Mouse (Mus musculus) MEL (cell line): ENCODE measurements at regions not wholly inside any gene's neighbourhood (a gene's known extent, or its start where the extent isn't known, plus 50 kb on each side); places are given as distances from the start of the nearest gene placed in this dataset.

Experiments used
- DNase-seq: peaks from one replicate; pipeline ENCODE4 v3.0.0; 2011; ENCODE audit warnings: low read depth, low spot score
- H3K27ac ChIP-seq: 2 replicates; pipeline ENCODE4 v1.5.1; 2012; ENCODE audit warnings: low read depth, mild to moderate bottlenecking, control low read depth, low read length, moderate library complexity; ENCODE audit not compliant: control insufficient read depth
- H3K27me3 ChIP-seq, 2 experiments: fragments of 150-350 bp in 1 of 2; sonication (generic) in 1 of 2; 2 replicates each; pipeline ENCODE4 v1.6.1; 2012; ENCODE audit warnings: low read length in 2 of 2, mild to moderate bottlenecking in 2 of 2, improper control_type of control experiment in 1 of 2, moderate library complexity in 1 of 2; ENCODE audit not compliant: insufficient read depth in 2 of 2, control insufficient read depth in 1 of 2
- H3K36me3 ChIP-seq, 2 experiments: 2 replicates each; pipeline ENCODE4 v1.6.1; 2012 to 2014; ENCODE audit warnings: low read length in 2 of 2, improper control_type of control experiment in 1 of 2, inconsistent platforms in 1 of 2, mild to moderate bottlenecking in 1 of 2; ENCODE audit not compliant: insufficient read depth in 2 of 2, control insufficient read depth in 1 of 2
- H3K4me1 ChIP-seq, 2 experiments: fragments of 150-350 bp in 1 of 2; sonication (generic) in 1 of 2; 2 replicates each; pipeline ENCODE4 v1.6.1; 2012; ENCODE audit warnings: low read length in 2 of 2, improper control_type of control experiment in 1 of 2, mild to moderate bottlenecking in 1 of 2; ENCODE audit not compliant: insufficient read depth in 2 of 2, control insufficient read depth in 1 of 2
- H3K4me3 ChIP-seq, 2 experiments: fragments of 150-350 bp in 1 of 2; sonication (generic) in 1 of 2; 2 replicates each; pipeline ENCODE4 v1.5.1; 2012; ENCODE audit warnings: low read depth in 2 of 2, low read length in 2 of 2, mild to moderate bottlenecking in 2 of 2, moderate library complexity in 2 of 2, control low read depth in 1 of 2, improper control_type of control experiment in 1 of 2; ENCODE audit not compliant: control insufficient read depth in 1 of 2, insufficient read depth in 1 of 2
- H3K79me2 ChIP-seq: 2 replicates; pipeline ENCODE4 v1.6.1; 2012; ENCODE audit warnings: mild to moderate bottlenecking, low read length, moderate library complexity; ENCODE audit not compliant: control insufficient read depth, poor library complexity, insufficient read depth
- H3K9ac ChIP-seq: 2 replicates; pipeline ENCODE4 v1.6.1; 2012; ENCODE audit warnings: low read depth, mild to moderate bottlenecking, control low read depth, low read length, moderate library complexity; ENCODE audit not compliant: control insufficient read depth, poor library complexity, severe bottlenecking
- H3K9me3 ChIP-seq: fragments of 150-350 bp; sonication (generic); replicated peaks from 2 replicates; pipeline ENCODE4 v1.6.1; 2012; ENCODE audit warnings: mild to moderate bottlenecking, low read length, improper control_type of control experiment, moderate library complexity; ENCODE audit not compliant: insufficient read depth
- BHLHE40 ChIP-seq: IDR thresholded peaks from 2 replicates; pipeline ENCODE4 v1.6.1; 2012; ENCODE audit warnings: low read depth, mild to moderate bottlenecking, inconsistent platforms, low read length, improper control_type of control experiment, borderline replicate concordance
- CHD1 ChIP-seq: IDR thresholded peaks from 2 replicates; pipeline ENCODE4 v1.6.1; 2012; ENCODE audit warnings: low read depth, mild to moderate bottlenecking, inconsistent platforms, low read length, improper control_type of control experiment
- CTCF ChIP-seq, 3 experiments: IDR thresholded peaks in 2 of 3; conservative IDR thresholded peaks in 1 of 3; 2 replicates each; pipeline ENCODE4 v1.5.1; 2011 to 2012; ENCODE audit warnings: low read length in 3 of 3, low read depth in 2 of 3, mild to moderate bottlenecking in 2 of 3, improper control_type of control experiment in 1 of 3, inconsistent platforms in 1 of 3, mixed read lengths in 1 of 3, moderate library complexity in 1 of 3; ENCODE audit not compliant: control insufficient read depth in 1 of 3, insufficient read depth in 1 of 3, poor library complexity in 1 of 3, severe bottlenecking in 1 of 3
- E2F4 ChIP-seq: IDR thresholded peaks from 2 replicates; pipeline ENCODE4 v1.6.1; 2011; ENCODE audit warnings: low read depth, low read length, improper control_type of control experiment, borderline replicate concordance
- ETS1 ChIP-seq: IDR thresholded peaks from 2 replicates; pipeline ENCODE4 v1.6.1; 2012; ENCODE audit warnings: low read depth, mild to moderate bottlenecking, inconsistent platforms, low read length, improper control_type of control experiment, moderate library complexity
- KAT2A ChIP-seq: conservative IDR thresholded peaks from 2 replicates; pipeline ENCODE4 v1.6.1; 2012; ENCODE audit warnings: low read depth, low read length, improper control_type of control experiment, inconsistent platforms
- MEF2A ChIP-seq: IDR thresholded peaks from 2 replicates; pipeline ENCODE4 v1.6.1; 2014; ENCODE audit warnings: low read depth, mild to moderate bottlenecking, inconsistent platforms, low read length, improper control_type of control experiment; ENCODE audit not compliant: poor library complexity, insufficient replicate concordance, severe bottlenecking; ENCODE audit errors: extremely low read depth
- MYB ChIP-seq: IDR thresholded peaks from 2 replicates; pipeline ENCODE4 v1.6.1; 2011; ENCODE audit warnings: mild to moderate bottlenecking, low read depth, low read length, improper control_type of control experiment
- MYC ChIP-seq: IDR thresholded peaks from 2 replicates; pipeline ENCODE4 v1.6.1; 2011; ENCODE audit warnings: low read depth, mild to moderate bottlenecking, low read length, improper control_type of control experiment, moderate library complexity
- NELFE ChIP-seq: IDR thresholded peaks from 2 replicates; pipeline ENCODE4 v1.6.1; 2011; ENCODE audit warnings: low read depth, low read length, improper control_type of control experiment
- NRF1 ChIP-seq: IDR thresholded peaks from 2 replicates; pipeline ENCODE4 v1.6.1; 2014; ENCODE audit warnings: low read depth, mild to moderate bottlenecking, inconsistent platforms, low read length, improper control_type of control experiment, moderate library complexity; ENCODE audit not compliant: poor library complexity, insufficient read depth, severe bottlenecking
- POLR2A ChIP-seq, 2 experiments: IDR thresholded peaks; 2 replicates each; pipeline ENCODE4 v1.6.1; 2011 to 2012; ENCODE audit warnings: low read length in 2 of 2, mild to moderate bottlenecking in 2 of 2, control low read depth in 1 of 2, improper control_type of control experiment in 1 of 2, low read depth in 1 of 2, moderate library complexity in 1 of 2; ENCODE audit not compliant: control insufficient read depth in 1 of 2, insufficient read depth in 1 of 2, poor library complexity in 1 of 2
- POLR2AphosphoS2 ChIP-seq: IDR thresholded peaks from 2 replicates; pipeline ENCODE4 v1.6.1; 2011; ENCODE audit warnings: low read length, improper control_type of control experiment
- POLR2AphosphoS5 ChIP-seq: IDR thresholded peaks from 2 replicates; pipeline ENCODE4 v1.6.1; 2012; ENCODE audit warnings: low read depth, borderline replicate concordance, mild to moderate bottlenecking, inconsistent platforms, low read length, moderate library complexity, mixed read lengths
- RCOR1 ChIP-seq: IDR thresholded peaks from 2 replicates; pipeline ENCODE4 v1.6.1; 2012; ENCODE audit warnings: low read depth, mild to moderate bottlenecking, inconsistent platforms, low read length, improper control_type of control experiment
- SIN3A ChIP-seq: IDR thresholded peaks from 2 replicates; pipeline ENCODE4 v1.6.1; 2012; ENCODE audit warnings: low read length, improper control_type of control experiment, inconsistent platforms
- TAL1 ChIP-seq: IDR thresholded peaks from 2 replicates; pipeline ENCODE4 v1.6.1; 2012; ENCODE audit warnings: mild to moderate bottlenecking, inconsistent platforms, low read length, moderate library complexity, mixed read lengths
- TBP ChIP-seq: IDR thresholded peaks from 2 replicates; pipeline ENCODE4 v1.8.0; 2011; ENCODE audit warnings: low read depth, low read length, improper control_type of control experiment
- USF2 ChIP-seq, 2 experiments: IDR thresholded peaks; 2 replicates each; pipeline ENCODE4 v1.6.1; 2011 to 2012; ENCODE audit warnings: improper control_type of control experiment in 2 of 2, low read length in 2 of 2, borderline replicate concordance in 1 of 2, inconsistent platforms in 1 of 2, low read depth in 1 of 2, mild to moderate bottlenecking in 1 of 2; ENCODE audit not compliant: insufficient read depth in 1 of 2
- ZKSCAN1 ChIP-seq: IDR thresholded peaks from 2 replicates; pipeline ENCODE4 v1.6.1; 2012; ENCODE audit warnings: low read depth, mild to moderate bottlenecking, inconsistent platforms, low read length, improper control_type of control experiment, moderate library complexity
- ZNF384 ChIP-seq: IDR thresholded peaks from 2 replicates; pipeline ENCODE4 v1.6.1; 2012; ENCODE audit warnings: low read depth, mild to moderate bottlenecking, inconsistent platforms, low read length, improper control_type of control experiment

DNA sequence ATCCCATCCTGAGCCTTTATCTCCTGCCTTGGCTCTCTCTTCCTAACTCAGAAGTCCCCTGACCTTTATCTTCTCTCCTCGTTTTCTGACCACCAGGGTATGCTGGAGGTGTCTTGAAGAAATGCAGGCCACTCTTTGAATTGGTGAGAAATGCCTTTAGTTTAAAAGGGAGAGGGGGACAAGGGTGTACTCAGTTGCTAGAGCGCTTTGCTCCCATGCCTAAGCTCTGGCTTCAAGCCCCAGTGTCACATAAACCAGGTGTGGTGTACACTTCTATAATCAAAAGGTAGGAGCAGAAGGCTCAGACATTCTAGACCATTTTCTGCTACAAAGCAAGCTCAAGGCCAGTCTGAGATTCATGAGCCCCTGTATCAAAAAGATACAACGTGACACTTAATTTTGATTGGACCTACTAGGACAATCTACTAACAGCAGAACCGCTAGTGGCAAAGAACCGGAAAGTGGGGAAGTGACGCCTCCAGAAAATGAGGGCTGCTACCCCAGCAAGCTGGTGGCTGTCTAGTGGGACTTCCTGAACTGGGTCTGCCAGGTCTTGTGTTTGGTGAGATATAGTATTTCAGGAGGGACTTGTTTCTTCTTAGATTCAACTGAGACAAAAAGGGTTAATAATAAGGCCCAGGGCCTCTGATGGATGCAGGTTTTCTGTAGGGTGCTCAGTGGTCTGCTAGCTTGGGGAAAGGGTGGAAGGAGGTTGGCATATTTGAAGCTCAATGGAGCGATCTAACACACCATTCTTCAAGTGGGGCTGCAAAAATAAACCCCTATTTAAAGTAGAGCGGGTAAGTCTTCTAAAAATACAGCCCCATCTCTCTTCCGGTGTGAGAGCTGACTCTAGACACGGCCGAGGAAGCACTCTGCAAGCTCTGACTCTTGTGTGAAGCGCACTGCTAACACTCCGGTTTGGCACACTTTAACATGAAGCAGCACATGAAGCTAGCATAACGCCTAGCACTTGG, 63.1 kb downstream of the Pkdcc start (continued):
- no peak for TF ChIP-seq CTCF (IDR thresholded peaks at IDR 0.05 in 2 of 3, conservative IDR thresholded peaks at IDR 0.05 in 1 of 3; ENCODE audit: control insufficient read depth in 1 of 3, insufficient read depth in 1 of 3, low read depth in 2 of 3, low read length in 3 of 3, poor library complexity in 1 of 3, severe bottlenecking in 1 of 3)
- TF ChIP-seq POLR2AphosphoS5: no peak
- no peak for TF ChIP-seq BHLHE40

GRCm38 (mm10) chr17:83283328-83283727, 67.4 kb upstream of the Eml4 start:
- Histone ChIP-seq H3K36me3 (peaks cover 0 to 2% of the 10 kb centered on the region in 2 experiments; a peak in 1 of 4 replicates), H3K9ac (no peak overlapping the region), H3K79me2 (no peaks in the 10 kb centered on the region), H3K4me3 (no peak overlapping the region), H3K27ac (no peak overlapping the region), H3K9me3 (no peaks in the 10 kb centered on the region), H3K27me3 (no peaks in the 10 kb centered on the region), H3K4me1 (peaks cover 0 to 4% of the 10 kb centered on the region in 2 experiments; a peak in 2 of 4 replicates)
- no peak for DNase-seq
- TF ChIP-seq ETS1: no peak
- TF ChIP-seq USF2 (IDR thresholded peaks at IDR 0.05; ENCODE audit: borderline replicate concordance in 1 of 2, insufficient read depth in 1 of 2, low read depth in 1 of 2, low read length in 2 of 2): no peak
- no peak for TF ChIP-seq ZKSCAN1
- no peak for TF ChIP-seq MYC
- no peak for TF ChIP-seq POLR2A (IDR thresholded peaks at IDR 0.05; ENCODE audit: control insufficient read depth in 1 of 2, insufficient read depth in 1 of 2, low read depth in 1 of 2, low read length in 2 of 2, poor library complexity in 1 of 2)
- TF ChIP-seq TBP: no peak
- TF ChIP-seq BHLHE40: no peak
- TF ChIP-seq ZNF384: no peak
- no peak for TF ChIP-seq E2F4
- no peak for TF ChIP-seq RCOR1
- no peak for TF ChIP-seq NELFE
- TF ChIP-seq TAL1: no peak
- no peak for TF ChIP-seq MEF2A
- no peak for TF ChIP-seq NRF1
- no peak for TF ChIP-seq POLR2AphosphoS5
- no peak for TF ChIP-seq CHD1
- TF ChIP-seq SIN3A: no peak
- no peak for TF ChIP-seq KAT2A
- TF ChIP-seq POLR2AphosphoS2: no peak
- no peak for TF ChIP-seq MYB
